Mouse (Mus musculus) ovary, postnatal 14 days (tissue): ENCODE results near the gene Zar1l.
"Not testable (repeated sequence)": the region's sequence is repeated elsewhere in the genome, so short reads cannot be mapped to it uniquely, and the experiment has no call there.

Experiments used
- DNase-seq: peaks from one replicate; pipeline ENCODE4 v3.0.0; 2022; ENCODE audit warnings: low spot score

Gene Zar1l

GRCm38 (mm10) chr5:150518064-150518463, at the start of gene Zar1l:
Zar1l (minus strand) TSS chr5:150518164.
- no peak for DNase-seq

- no peak for DNase-seq
These were observed 49.0 kb upstream of the Zar1l start for GRCm38 (mm10) chr5:150566971-150567370.

- DNase-seq = no peak
These were observed 48.3 kb upstream of the Zar1l start for GRCm38 (mm10) chr5:150566226-150566625.

GRCm38 (mm10) chr5:150564426-150564825, 46.5 kb upstream of the Zar1l start:
- DNase-seq = no peak

- no peak for DNase-seq
These were observed 43.8 kb upstream of the Zar1l start for GRCm38 (mm10) chr5:150561783-150562182.

- no peak for DNase-seq
These were observed 43.4 kb upstream of the Zar1l start for GRCm38 (mm10) chr5:150561376-150561775.

- no peak for DNase-seq
These were observed 42.9 kb upstream of the Zar1l start for GRCm38 (mm10) chr5:150560851-150561250.

GRCm38 (mm10) chr5:150559519-150560103, 41.6 kb upstream of the Zar1l start:
- no peak for DNase-seq

- no peak for DNase-seq
These were observed 33.7 kb upstream of the Zar1l start for GRCm38 (mm10) chr5:150551637-150552036.

GRCm38 (mm10) chr5:150543184-150543583, 25.2 kb upstream of the Zar1l start:
- no peak for DNase-seq

- DNase-seq = no peak
These were observed 23.3 kb upstream of the Zar1l start for GRCm38 (mm10) chr5:150541302-150541701.

GRCm38 (mm10) chr5:150525239-150525638, 7.3 kb upstream of the Zar1l start:
- DNase-seq = no peak

- no peak for DNase-seq
These were observed 4.9 kb upstream of the Zar1l start for GRCm38 (mm10) chr5:150522867-150523234.

- DNase-seq = peak; percentile 93
These were observed 4.2 kb upstream of the Zar1l start, which contains the start of gene Brca2 for GRCm38 (mm10) chr5:150521937-150522866. Brca2 (plus strand) TSS chr5:150522630.

- DNase-seq = no peak
These were observed 1.6 kb upstream of the Zar1l start for GRCm38 (mm10) chr5:150519551-150519950.

GRCm38 (mm10) chr5:150514027-150514426, 3.9 kb downstream of the Zar1l start:
- no peak for DNase-seq

- DNase-seq = no peak
These were observed 4.7 kb downstream of the Zar1l start for GRCm38 (mm10) chr5:150513264-150513663.

- DNase-seq = no peak
These were observed 7.3 kb downstream of the Zar1l start for GRCm38 (mm10) chr5:150510451-150511225.

GRCm38 (mm10) chr5:150495792-150496191, 22.2 kb downstream of the Zar1l start:
- no peak for DNase-seq

GRCm38 (mm10) chr5:150491573-150492173, 26.3 kb downstream of the Zar1l start:
- not testable (repeated sequence) for DNase-seq

GRCm38 (mm10) chr5:150490821-150491220, 27.1 kb downstream of the Zar1l start:
- DNase-seq = no peak

- no peak for DNase-seq
These were observed 27.7 kb downstream of the Zar1l start for GRCm38 (mm10) chr5:150490285-150490684.
